Mouse (Mus musculus) spleen, adult 12 weeks (tissue): ENCODE data around the gene Nr1d1.

Experiments
- DNase-seq: peaks from one replicate; pipeline ENCODE4 v3.0.0; 2022; ENCODE audit warnings: low spot score

Gene Nr1d1

GRCm38 (mm10) chr11:98774582-98775347 lies at the start of gene Nr1d1:
Gene Nr1d1 (minus strand): TSS chr11:98775333.
- DNase-seq: no peak

- no peak for DNase-seq
These were observed 45.8 kb upstream of the Nr1d1 start for GRCm38 (mm10) chr11:98820968-98821367.

- no peak for DNase-seq
These were observed 41.6 kb upstream of the Nr1d1 start for GRCm38 (mm10) chr11:98816706-98817239.

- no peak for DNase-seq
These were observed 35.6 kb upstream of the Nr1d1 start for GRCm38 (mm10) chr11:98810686-98811085.

- peak; percentile 97 for DNase-seq
These were observed 34.5 kb upstream of the Nr1d1 start for GRCm38 (mm10) chr11:98809457-98810290.

GRCm38 (mm10) chr11:98808417-98808816 lies 33.3 kb upstream of the Nr1d1 start:
- DNase-seq: no peak

GRCm38 (mm10) chr11:98804605-98805004 lies 29.5 kb upstream of the Nr1d1 start, which contains the start of gene Casc3:
Gene Casc3 (plus strand): TSS chr11:98804905.
- DNase-seq: no peak

GRCm38 (mm10) chr11:98797909-98798308 lies 22.8 kb upstream of the Nr1d1 start:
- DNase-seq: no peak

- DNase-seq: no peak
These were observed 22.2 kb upstream of the Nr1d1 start for GRCm38 (mm10) chr11:98797306-98797705.

- no peak for DNase-seq
These were observed 21.5 kb upstream of the Nr1d1 start for GRCm38 (mm10) chr11:98796515-98797216.

GRCm38 (mm10) chr11:98795714-98796514 lies 20.8 kb upstream of the Nr1d1 start:
- DNase-seq: peak; percentile 50

GRCm38 (mm10) chr11:98795015-98795713 lies 20.0 kb upstream of the Nr1d1 start, which contains the start of gene Msl1:
Gene Msl1 (plus strand): TSS chr11:98795516.
- peak; percentile 82 for DNase-seq

- peak; percentile 64 for DNase-seq
These were observed 19.4 kb upstream of the Nr1d1 start for GRCm38 (mm10) chr11:98794469-98795014.

- DNase-seq: no peak
These were observed 16.9 kb upstream of the Nr1d1 start for GRCm38 (mm10) chr11:98792081-98792480.

- DNase-seq: no peak
These were observed 16.3 kb upstream of the Nr1d1 start for GRCm38 (mm10) chr11:98791448-98791847.

- no peak for DNase-seq
These were observed 15.6 kb upstream of the Nr1d1 start for GRCm38 (mm10) chr11:98790631-98791205.

GRCm38 (mm10) chr11:98789824-98790223 lies 14.7 kb upstream of the Nr1d1 start:
- no peak for DNase-seq

- DNase-seq: no peak
These were observed 14.2 kb upstream of the Nr1d1 start for GRCm38 (mm10) chr11:98789219-98789807.

GRCm38 (mm10) chr11:98788550-98789218 lies 13.6 kb upstream of the Nr1d1 start:
- peak; percentile 71 for DNase-seq
